Mouse (Mus musculus) CH12.LX (cell line): ENCODE data around the gene Arhgef2. TPM values are rescaled to one million over a fixed set of nuclear protein-coding genes. Genes with fewer than 3 reads are reported as not detected.

Experiments
- DNase-seq: peaks from one replicate; pipeline ENCODE4 v3.0.0-alpha.2; 2013; ENCODE audit errors: extremely low read depth
- H3K27ac ChIP-seq: 2 replicates; pipeline ENCODE4 v1.5.1; 2012; ENCODE audit warnings: low read depth, mild to moderate bottlenecking, control low read depth, moderate library complexity; ENCODE audit not compliant: insufficient read depth
- H3K27me3 ChIP-seq: replicated peaks from 2 replicates; pipeline ENCODE3; 2012; ENCODE audit warnings: inconsistent platforms
- H3K36me3 ChIP-seq, 2 experiments: replicated peaks in 1 of 2; 2 replicates each; pipeline versions ENCODE3 to v1.6.1; 2012; ENCODE audit warnings: inconsistent platforms in 1 of 2, low read length in 1 of 2, mild to moderate bottlenecking in 1 of 2, mixed read lengths in 1 of 2, moderate library complexity in 1 of 2; ENCODE audit not compliant: control insufficient read depth in 1 of 2, insufficient read depth in 1 of 2
- H3K4me1 ChIP-seq, 2 experiments: 2 replicates each; pipeline ENCODE4 v1.6.1; 2012; ENCODE audit warnings: inconsistent platforms in 1 of 2, moderate library complexity in 1 of 2; ENCODE audit not compliant: insufficient read depth in 2 of 2, control insufficient read depth in 1 of 2
- H3K4me2 ChIP-seq: 2 replicates; pipeline ENCODE4 v1.6.1; 2012; ENCODE audit warnings: low read depth, mild to moderate bottlenecking, control low read depth; ENCODE audit not compliant: poor library complexity, insufficient read depth, severe bottlenecking
- H3K4me3 ChIP-seq, 3 experiments: fragments of 150-350 bp in 1 of 3; sonication (generic) in 1 of 3; replicated peaks in 1 of 3; 2 replicates each; pipeline versions ENCODE3 to v1.5.1; 2011 to 2012; ENCODE audit warnings: low read depth in 2 of 3, low read length in 2 of 3, mild to moderate bottlenecking in 2 of 3, moderate library complexity in 2 of 3, control low read depth in 1 of 3, improper control_type of control experiment in 1 of 3, inconsistent platforms in 1 of 3, mixed read lengths in 1 of 3; ENCODE audit not compliant: poor library complexity in 1 of 3
- H3K79me2 ChIP-seq: replicated peaks from 2 replicates; pipeline ENCODE4 v1.6.1; 2012; ENCODE audit warnings: mild to moderate bottlenecking, moderate library complexity; ENCODE audit not compliant: control insufficient read depth, poor library complexity, insufficient read depth, severe bottlenecking; ENCODE audit errors: extremely low read depth
- H3K9ac ChIP-seq: 2 replicates; pipeline ENCODE4 v1.6.1; 2012; ENCODE audit warnings: low read depth, mild to moderate bottlenecking, control low read depth, moderate library complexity; ENCODE audit not compliant: insufficient read depth
- H3K9me3 ChIP-seq: replicated peaks from 2 replicates; pipeline ENCODE3; 2012; ENCODE audit warnings: low read length, inconsistent platforms, mixed read lengths
- BHLHE40 ChIP-seq: IDR thresholded peaks from 2 replicates; pipeline ENCODE4 v1.6.1; 2011; ENCODE audit warnings: mild to moderate bottlenecking, low read depth, low read length, improper control_type of control experiment
- CHD1 ChIP-seq: IDR thresholded peaks from 2 replicates; pipeline ENCODE4 v1.6.1; 2012; ENCODE audit warnings: low read depth, low read length, improper control_type of control experiment, inconsistent platforms
- CHD2 ChIP-seq: IDR thresholded peaks from 2 replicates; pipeline ENCODE4 v1.6.1; 2011; ENCODE audit warnings: low read length, improper control_type of control experiment
- CTCF ChIP-seq, 2 experiments: IDR thresholded peaks in 1 of 2; conservative IDR thresholded peaks in 1 of 2; 2 replicates each; pipeline ENCODE4 v1.5.1; 2011 to 2012; ENCODE audit warnings: low read depth in 2 of 2, low read length in 2 of 2, improper control_type of control experiment in 1 of 2, inconsistent platforms in 1 of 2, mild to moderate bottlenecking in 1 of 2, moderate library complexity in 1 of 2
- E2F4 ChIP-seq: IDR thresholded peaks from 2 replicates; pipeline ENCODE4 v1.6.1; 2011; ENCODE audit warnings: low read depth, low read length, improper control_type of control experiment; ENCODE audit not compliant: insufficient replicate concordance
- ELF1 ChIP-seq: IDR thresholded peaks from 2 replicates; pipeline ENCODE4 v1.6.1; 2014; ENCODE audit warnings: low read depth, mild to moderate bottlenecking, inconsistent platforms, low read length, improper control_type of control experiment
- EP300 ChIP-seq: IDR thresholded peaks from 2 replicates; pipeline ENCODE4 v1.6.1; 2011; ENCODE audit warnings: low read length, improper control_type of control experiment
- ETS1 ChIP-seq: conservative IDR thresholded peaks from 2 replicates; pipeline ENCODE4 v1.6.1; 2012; ENCODE audit warnings: low read depth, mild to moderate bottlenecking, inconsistent platforms, low read length, improper control_type of control experiment, moderate library complexity
- HCFC1 ChIP-seq: IDR thresholded peaks from 2 replicates; pipeline ENCODE4 v1.6.1; 2012; ENCODE audit warnings: low read depth, mild to moderate bottlenecking, inconsistent platforms, low read length, improper control_type of control experiment
- IRF4 ChIP-seq: IDR thresholded peaks from 2 replicates; pipeline ENCODE4 v1.6.1; 2014; ENCODE audit warnings: low read depth, mild to moderate bottlenecking, inconsistent platforms, low read length, improper control_type of control experiment
- JUN ChIP-seq: IDR thresholded peaks from 2 replicates; pipeline ENCODE4 v1.6.1; 2011; ENCODE audit warnings: low read depth, mild to moderate bottlenecking, low read length, improper control_type of control experiment, moderate library complexity; ENCODE audit not compliant: insufficient read depth
- JUND ChIP-seq: conservative IDR thresholded peaks from 2 replicates; pipeline ENCODE4 v1.6.1; 2011; ENCODE audit warnings: low read depth, low read length, improper control_type of control experiment
- KAT2A ChIP-seq: IDR thresholded peaks from 2 replicates; pipeline ENCODE4 v1.6.1; 2012; ENCODE audit warnings: low read length, improper control_type of control experiment, inconsistent platforms; ENCODE audit not compliant: insufficient replicate concordance
- MAX ChIP-seq: IDR thresholded peaks from 2 replicates; pipeline ENCODE4 v1.6.1; 2011; ENCODE audit warnings: low read length, improper control_type of control experiment
- MAZ ChIP-seq: IDR thresholded peaks from 2 replicates; pipeline ENCODE4 v1.6.1; 2012; ENCODE audit warnings: low read depth, mild to moderate bottlenecking, inconsistent platforms, low read length, improper control_type of control experiment, moderate library complexity
- MXI1 ChIP-seq: IDR thresholded peaks from 2 replicates; pipeline ENCODE4 v1.6.1; 2011; ENCODE audit warnings: mild to moderate bottlenecking, low read depth, low read length, improper control_type of control experiment
- NELFE ChIP-seq: IDR thresholded peaks from 2 replicates; pipeline ENCODE4 v1.6.1; 2011; ENCODE audit warnings: low read depth, low read length, improper control_type of control experiment
- NRF1 ChIP-seq: IDR thresholded peaks from 2 replicates; pipeline ENCODE4 v1.6.1; 2014; ENCODE audit warnings: low read depth, mild to moderate bottlenecking, inconsistent platforms, low read length, improper control_type of control experiment, moderate library complexity
- PAX5 ChIP-seq: IDR thresholded peaks from 2 replicates; pipeline ENCODE4 v1.6.1; 2012; ENCODE audit warnings: low read length, inconsistent platforms, mixed read lengths
- POLR2A ChIP-seq: IDR thresholded peaks from 2 replicates; pipeline ENCODE4 v1.6.1; 2011; ENCODE audit warnings: low read depth, mild to moderate bottlenecking, improper control_type of control experiment, low read length
- POLR2AphosphoS2 ChIP-seq: IDR thresholded peaks from 2 replicates; pipeline ENCODE4 v1.6.1; 2011; ENCODE audit warnings: low read depth, low read length, improper control_type of control experiment
- RAD21 ChIP-seq: IDR thresholded peaks from 2 replicates; pipeline ENCODE4 v1.6.1; 2011; ENCODE audit warnings: low read depth, mild to moderate bottlenecking, low read length, improper control_type of control experiment, moderate library complexity
- SIN3A ChIP-seq: IDR thresholded peaks from 2 replicates; pipeline ENCODE4 v1.6.1; 2012; ENCODE audit warnings: low read length, improper control_type of control experiment, inconsistent platforms
- SMC3 ChIP-seq: IDR thresholded peaks from 2 replicates; pipeline ENCODE4 v1.6.1; 2011; ENCODE audit warnings: low read depth, low read length, improper control_type of control experiment
- TBP ChIP-seq: conservative IDR thresholded peaks from 2 replicates; pipeline ENCODE4 v1.6.1; 2011; ENCODE audit warnings: low read depth, low read length, improper control_type of control experiment
- TCF12 ChIP-seq: IDR thresholded peaks from 2 replicates; pipeline ENCODE4 v1.6.1; 2014; ENCODE audit warnings: low read depth, mild to moderate bottlenecking, inconsistent platforms, low read length, improper control_type of control experiment
- UBTF ChIP-seq: IDR thresholded peaks from 2 replicates; pipeline ENCODE4 v1.6.1; 2012; ENCODE audit warnings: low read depth, mild to moderate bottlenecking, inconsistent platforms, low read length, improper control_type of control experiment, moderate library complexity
- USF1 ChIP-seq: IDR thresholded peaks from 2 replicates; pipeline ENCODE4 v1.6.1; 2014; ENCODE audit warnings: low read depth, mild to moderate bottlenecking, inconsistent platforms, low read length, improper control_type of control experiment
- USF2 ChIP-seq: conservative IDR thresholded peaks from 2 replicates; pipeline ENCODE4 v1.6.1; 2011; ENCODE audit warnings: low read depth, low read length, improper control_type of control experiment
- ZKSCAN1 ChIP-seq: IDR thresholded peaks from 2 replicates; pipeline ENCODE4 v1.6.1; 2012; ENCODE audit warnings: low read depth, inconsistent platforms, low read length, improper control_type of control experiment, borderline replicate concordance
- ZMIZ1 ChIP-seq: IDR thresholded peaks from 2 replicates; pipeline ENCODE4 v1.6.1; 2012; ENCODE audit warnings: low read depth, mild to moderate bottlenecking, inconsistent platforms, low read length, improper control_type of control experiment
- ZNF384 ChIP-seq: IDR thresholded peaks from 2 replicates; pipeline ENCODE4 v1.6.1; 2012; ENCODE audit warnings: low read depth, low read length, improper control_type of control experiment, inconsistent platforms
- dilution Hi-C: fragments of 300-500 bp; cut with MboI; formaldehyde crosslinking; loops from 2 replicates; pipeline ENCODE4 v1.14.3; 2020; ENCODE audit warnings: low sequenced_read_pairs; ENCODE audit not compliant: extremely low pct_unique_long_range_greater_than_20kb, extremely low pct_ligation_motif_present
- in situ Hi-C: fragments of 300-500 bp; cut with MboI; formaldehyde crosslinking; loops from 3 replicates; pipeline ENCODE4 v1.14.3; 2019; ENCODE audit warnings: low sequenced_read_pairs, low pct_ligation_motif_present, low pct_unique_long_range_greater_than_20kb, mixed read lengths
- polyA plus RNA-seq: library from polyadenylated mRNA; unstranded; fragments of >175 nt; gene quantifications from 2 replicates; pipeline ENCODE4 v1.2.1, GENCODE M21; 2012; ENCODE audit warnings: low read depth; ENCODE audit not compliant: insufficient read length
- total RNA-seq, 2 experiments: library from RNA; depleted of rRNA; stranded (reverse); fragments of 300-350 nt in 1 of 2; fragments of >200 nt in 1 of 2; gene quantifications; 2 replicates each; pipeline ENCODE4 v1.2.3; 2012 to 2014

The Arhgef2 gene
- total and polyA plus RNA-seq, 3 experiments = 18.5 to 43.9 (median 43.1) TPM

DNA sequence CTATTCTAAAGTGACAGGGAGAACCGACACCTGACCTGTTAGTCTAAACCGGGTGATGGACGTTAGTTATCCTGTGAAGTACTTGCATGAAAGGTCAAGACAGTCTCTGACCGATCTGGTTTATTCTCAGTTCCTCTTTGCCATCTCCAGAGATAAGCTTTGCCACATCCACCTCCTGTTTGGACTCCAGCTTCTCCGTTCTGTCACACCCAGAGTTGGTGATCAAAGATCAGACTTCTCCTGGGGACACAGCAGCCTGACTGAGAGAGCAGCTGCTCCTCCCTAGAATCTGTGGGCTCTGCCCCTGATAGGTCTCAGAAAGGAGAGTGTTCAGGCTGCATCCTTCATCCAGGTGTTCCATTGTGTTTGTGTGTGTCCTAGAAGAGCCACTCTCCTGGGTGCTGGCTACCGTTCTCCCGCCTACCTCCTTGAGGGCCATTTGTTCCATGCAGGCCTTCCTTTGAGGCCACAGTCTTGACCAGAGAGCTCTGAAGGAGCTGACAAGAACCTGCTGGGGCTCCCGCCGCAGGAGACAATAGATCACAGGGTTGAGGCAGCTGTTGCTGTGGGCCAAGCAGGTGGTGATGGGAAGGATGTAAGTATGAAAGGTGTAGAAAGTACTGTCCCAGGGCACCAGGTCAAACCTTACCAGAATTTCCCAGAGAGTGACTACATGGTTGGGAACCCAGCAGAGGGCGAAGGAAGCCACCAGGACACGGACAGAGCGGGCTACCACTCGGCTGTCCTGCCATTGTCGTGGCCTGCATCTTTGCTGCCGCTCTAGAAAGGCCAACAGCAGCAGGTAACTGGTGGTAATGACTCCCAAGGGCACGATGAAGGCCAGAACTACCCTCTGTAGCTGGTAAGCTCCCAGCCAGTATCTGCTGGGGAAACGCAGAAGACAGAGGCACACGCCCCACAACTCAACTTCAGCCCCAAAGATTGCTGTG, 46.2 kb downstream of the Arhgef2 start:
- Histone ChIP-seq H3K4me3 (peak overlapping the region in 1 of 3 experiments; percentile 21), H3K4me2 (peak overlapping the region; percentile 52; the same call in 1 of the 2 replicates), H3K79me2 (no peaks in the 10 kb centered on the region), H3K36me3 (peaks cover 3 to 4% of the 10 kb centered on the region in 2 experiments), H3K4me1 (peaks cover 55 to 95% of the 10 kb centered on the region in 2 experiments), H3K9me3 (no peaks in the 10 kb centered on the region), H3K27ac (peak overlapping the region; percentile 92), H3K9ac (peak overlapping the region; percentile 57; the same call in 1 of the 2 replicates), H3K27me3 (no peaks in the 10 kb centered on the region)
- dilution Hi-C loops (no loop called here), in situ Hi-C loops (no loop called here)
- TF ChIP-seq E2F4 = no peak
- TF ChIP-seq ZKSCAN1 = no peak
- TF ChIP-seq USF1 = no peak
- no peak for TF ChIP-seq NELFE
- peak; percentile 49; the same call in 1 of the 2 replicates for TF ChIP-seq TCF12
- no peak; the same call in 1 of the 2 replicates for TF ChIP-seq MAX
- no peak; the same call in 1 of the 2 replicates for TF ChIP-seq SMC3
- no peak for TF ChIP-seq SIN3A
- no peak for TF ChIP-seq UBTF
- TF ChIP-seq RAD21 = no peak
- no peak for TF ChIP-seq POLR2AphosphoS2
- TF ChIP-seq HCFC1 = no peak
- peak; percentile 94 for TF ChIP-seq IRF4
- no peak for TF ChIP-seq JUND
- 0 out of 2 replicates have a peak, but pooled peaks have one; percentile 26 for TF ChIP-seq BHLHE40
- TF ChIP-seq CHD2 = no peak
- no peak for TF ChIP-seq USF2
- TF ChIP-seq NRF1 = no peak
- no peak for TF ChIP-seq MXI1
- no peak for TF ChIP-seq ZNF384
- peak; percentile 90 for TF ChIP-seq EP300
- no peak for TF ChIP-seq CHD1
- no peak for TF ChIP-seq ELF1
- TF ChIP-seq PAX5 = no peak
- TF ChIP-seq MAZ = no peak
- TF ChIP-seq ETS1 = no peak
- TF ChIP-seq JUN = no peak
- TF ChIP-seq KAT2A = no peak
- no peak for TF ChIP-seq TBP
- no peak for TF ChIP-seq CTCF (conservative IDR thresholded peaks at IDR 0.05 in 1 of 2, IDR thresholded peaks at IDR 0.05 in 1 of 2; ENCODE audit: low read depth in 2 of 2, low read length in 2 of 2)
- no peak for TF ChIP-seq POLR2A
- TF ChIP-seq ZMIZ1 = no peak
- DNase-seq = peak; percentile 61
